Mouse (Mus musculus) forebrain, embryonic 16.5 days (tissue): ENCODE measurements around the gene Retreg3. TPM values are rescaled to one million over a fixed set of nuclear protein-coding genes. Genes with fewer than 3 reads are reported as not detected.
A peak's percentile ranks its signal among the peaks of the same experiment; 100 is the strongest.

Source experiments
- ATAC-seq: fragments of 200-750 bp; cut with Nextera tagmentation; 2 replicates; pipeline ENCODE4 v1.8.0; 2017; ENCODE audit warnings: mild to moderate bottlenecking, moderate library complexity
- H3K27ac ChIP-seq: fragments of 300-500 bp; sonication (generic); 2 replicates; pipeline ENCODE4 v1.5.1; 2014; ENCODE audit warnings: low read length, control low read depth
- H3K27me3 ChIP-seq: fragments of 300-500 bp; sonication (generic); replicated peaks from 2 replicates; pipeline ENCODE4 v1.6.1; 2014; ENCODE audit warnings: low read length; ENCODE audit not compliant: control insufficient read depth, insufficient read depth
- H3K36me3 ChIP-seq: fragments of 300-500 bp; sonication (generic); 2 replicates; pipeline ENCODE4 v1.6.1; 2014; ENCODE audit not compliant: control insufficient read depth, insufficient read depth
- H3K4me1 ChIP-seq: fragments of 300-500 bp; sonication (generic); replicated peaks from 2 replicates; pipeline ENCODE4 v1.6.1; 2014; ENCODE audit warnings: low read length; ENCODE audit not compliant: control insufficient read depth, insufficient read depth
- H3K4me2 ChIP-seq: fragments of 300-500 bp; sonication (generic); 2 replicates; pipeline ENCODE4 v1.6.1; 2014; ENCODE audit warnings: mild to moderate bottlenecking, low read length, control low read depth
- H3K4me3 ChIP-seq: fragments of 300-500 bp; sonication (generic); replicated peaks from 2 replicates; pipeline ENCODE4 v1.5.1; 2014; ENCODE audit warnings: mild to moderate bottlenecking, low read length, control low read depth
- H3K9ac ChIP-seq: fragments of 300-500 bp; sonication (generic); replicated peaks from 2 replicates; pipeline ENCODE4 v1.6.1; 2014; ENCODE audit warnings: low read depth, low read length, control low read depth
- H3K9me3 ChIP-seq: fragments of 300-500 bp; sonication (generic); 2 replicates; pipeline ENCODE4 v1.6.1; 2016; ENCODE audit warnings: low read length; ENCODE audit not compliant: control insufficient read depth
- WGBS: fragments of 180-500 bp; shearing (Covaris S2); extraction: QIAGEN DNeasy Blood & Tissue Kit; methylation state at CpG from one replicate; pipeline ENCODE4 v1.1.7; 2014; 5-methylcytosine and 5-hydroxymethylcytosine counted together
- polyA plus RNA-seq: library from polyadenylated mRNA; unstranded; fragments of >200 nt; fragmentation: Nextera tagmentation; extraction: Ambion mirVana; gene quantifications from 2 replicates; pipeline ENCODE4 v1.2.1, GENCODE M21; 2015

The Retreg3 gene
- polyA plus RNA-seq, 1 experiment from 2014 or later = 25.2 TPM

DNA sequence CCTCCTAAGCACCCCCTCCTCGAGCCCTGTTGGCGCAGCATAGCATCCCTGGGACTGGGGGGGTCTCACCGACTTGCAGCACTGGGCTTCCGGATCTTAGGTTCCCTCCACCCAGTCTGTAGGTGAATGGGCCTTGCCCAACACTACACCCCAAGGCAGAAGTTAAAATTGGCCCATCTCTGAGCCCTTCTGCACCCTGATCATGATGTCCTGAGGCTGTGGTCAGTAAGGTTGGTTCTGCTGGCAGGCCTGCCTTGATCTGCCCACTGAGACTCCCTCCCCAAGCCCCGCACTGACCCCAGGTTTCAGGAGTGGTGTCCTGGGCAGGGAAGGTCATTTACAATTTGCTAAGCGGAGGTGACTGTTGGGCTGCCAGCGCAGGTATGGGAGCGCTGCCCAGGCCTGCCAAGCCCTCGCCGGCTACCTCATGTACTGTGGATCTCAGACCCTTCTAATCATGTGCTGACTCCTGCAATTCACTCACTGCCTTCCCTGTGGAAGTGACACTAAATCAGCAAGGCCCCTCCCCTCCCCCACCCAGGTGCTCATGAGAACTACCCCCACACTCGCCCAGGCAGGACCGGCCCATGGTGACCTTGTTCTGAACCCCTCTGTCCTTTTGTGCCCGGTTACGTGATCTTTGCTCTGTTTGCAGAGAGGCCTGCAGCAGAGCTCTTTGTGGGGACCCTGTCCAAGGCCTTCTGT lies 56.6 kb downstream of the Retreg3 start:
- Histone ChIP-seq H3K4me3 (no peak overlapping the region), H3K9ac (no peak overlapping the region), H3K27me3 (no peaks in the 10 kb centered on the region), H3K27ac (no peak overlapping the region), H3K36me3 (peaks cover 10% of the 10 kb centered on the region), H3K4me2 (no peak overlapping the region), H3K4me1 (peaks cover 11% of the 10 kb centered on the region), H3K9me3 (no peaks in the 10 kb centered on the region)
- WGBS = 82% methylated on average over 14 of the region's 14 CpGs
- no peak for ATAC-seq

DNA sequence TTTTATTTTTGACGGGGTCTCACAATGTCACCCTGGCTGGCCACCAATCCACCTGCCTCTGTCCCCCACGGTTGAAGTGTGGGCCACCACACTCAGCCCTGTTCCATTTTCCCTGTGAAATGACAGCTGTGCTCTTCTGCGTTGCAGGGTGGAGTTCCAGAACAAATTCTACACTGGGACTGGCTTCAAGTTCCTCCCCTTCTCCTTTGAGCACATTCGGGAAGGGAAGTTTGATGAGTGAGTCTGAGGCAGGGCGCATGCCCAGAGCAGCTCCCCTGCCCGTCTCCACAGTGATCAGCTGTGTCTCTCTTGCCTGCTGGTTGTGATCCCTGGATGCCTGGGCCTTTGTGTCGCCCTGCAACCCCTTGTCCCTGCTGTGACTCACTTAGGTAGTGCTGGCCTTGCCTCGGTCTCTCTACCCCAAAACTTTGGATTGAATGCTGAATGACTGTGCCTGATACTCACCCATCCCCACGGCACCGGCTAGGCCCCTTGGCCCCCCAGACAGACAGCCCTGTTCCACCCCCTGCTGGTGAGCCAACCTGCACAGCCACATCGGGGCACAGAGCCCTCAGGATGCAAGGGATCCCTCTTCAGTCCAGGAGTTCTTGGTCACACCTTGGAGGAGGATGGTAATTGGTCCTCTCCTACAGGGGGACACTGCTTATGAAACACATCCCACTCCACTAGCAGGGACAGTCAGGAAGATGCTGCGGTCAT lies 57.4 kb downstream of the Retreg3 start:
- ATAC-seq = no peak

DNA sequence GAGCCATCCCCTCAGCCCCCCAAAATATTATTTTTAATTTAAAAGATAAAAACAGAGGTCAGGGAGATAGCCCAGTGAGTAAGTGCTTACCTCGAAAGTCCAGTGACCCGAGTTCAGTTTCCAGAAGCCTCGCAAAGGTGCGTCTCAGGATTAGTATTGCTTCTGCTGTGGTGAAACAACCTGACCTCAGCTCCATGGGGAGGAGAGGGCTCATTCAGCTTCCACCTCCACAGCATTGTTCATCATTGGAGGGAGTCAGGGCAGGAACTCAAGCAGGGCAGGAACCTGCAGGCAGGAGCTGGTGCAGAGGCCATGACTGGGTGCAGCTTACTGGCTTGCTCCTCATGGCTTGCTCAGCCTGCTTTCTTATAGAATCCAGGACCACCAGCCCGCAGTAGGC lies 58.6 kb downstream of the Retreg3 start:
- 86% methylated on average over 5 of the region's 5 CpGs for WGBS
- peaks cover 10% of the 10 kb centered on the region for H3K36me3 ChIP-seq

More for the DNA sequence above, 57.4 kb downstream of the Retreg3 start:
- WGBS = 77% methylated on average over 12 of the region's 12 CpGs
- Histone ChIP-seq H3K27ac (no peak overlapping the region), H3K9ac (no peak overlapping the region), H3K9me3 (no peaks in the 10 kb centered on the region), H3K4me1 (peaks cover 11% of the 10 kb centered on the region), H3K36me3 (peaks cover 10% of the 10 kb centered on the region), H3K4me3 (no peak overlapping the region), H3K4me2 (no peak overlapping the region), H3K27me3 (no peaks in the 10 kb centered on the region)

DNA sequence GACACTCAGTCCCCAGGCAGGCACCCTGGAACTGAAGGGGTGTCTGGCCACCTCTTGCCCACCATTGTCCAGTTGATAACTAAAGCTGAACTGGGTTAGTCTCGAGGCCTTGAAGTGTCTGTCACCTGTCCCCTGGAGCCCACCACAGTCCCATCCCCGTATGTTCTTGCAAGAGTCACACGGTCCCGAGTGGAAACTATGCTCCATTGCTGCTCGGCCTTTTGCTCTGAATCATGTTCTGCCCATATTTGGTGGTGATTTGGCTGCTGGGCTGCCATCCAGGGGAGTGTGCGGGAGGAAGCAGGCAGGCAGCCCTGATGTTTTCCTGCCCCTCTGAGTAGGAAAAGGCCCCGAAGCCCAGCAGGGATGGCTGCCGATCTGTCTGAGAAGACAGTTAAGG lies 59.6 kb downstream of the Retreg3 start:
- ATAC-seq = no peak
- 78% methylated on average over 8 of the region's 8 CpGs for WGBS
- Histone ChIP-seq H3K4me2 (no peak overlapping the region), H3K27me3 (no peaks in the 10 kb centered on the region), H3K4me3 (no peak overlapping the region), H3K36me3 (peaks cover 13% of the 10 kb centered on the region), H3K27ac (peak overlapping the region; percentile 24; the same call in 1 of the 2 replicates), H3K4me1 (peaks cover 3% of the 10 kb centered on the region; the same call in 1 of the 2 replicates), H3K9me3 (no peaks in the 10 kb centered on the region), H3K9ac (no peak overlapping the region)

More for the DNA sequence above, 58.6 kb downstream of the Retreg3 start:
- Histone ChIP-seq H3K9ac (no peak overlapping the region), H3K27ac (no peak overlapping the region), H3K4me3 (no peak overlapping the region), H3K4me2 (no peak overlapping the region), H3K4me1 (peaks cover 3% of the 10 kb centered on the region; the same call in 1 of the 2 replicates), H3K9me3 (no peaks in the 10 kb centered on the region), H3K27me3 (no peaks in the 10 kb centered on the region)
- ATAC-seq = no peak

DNA sequence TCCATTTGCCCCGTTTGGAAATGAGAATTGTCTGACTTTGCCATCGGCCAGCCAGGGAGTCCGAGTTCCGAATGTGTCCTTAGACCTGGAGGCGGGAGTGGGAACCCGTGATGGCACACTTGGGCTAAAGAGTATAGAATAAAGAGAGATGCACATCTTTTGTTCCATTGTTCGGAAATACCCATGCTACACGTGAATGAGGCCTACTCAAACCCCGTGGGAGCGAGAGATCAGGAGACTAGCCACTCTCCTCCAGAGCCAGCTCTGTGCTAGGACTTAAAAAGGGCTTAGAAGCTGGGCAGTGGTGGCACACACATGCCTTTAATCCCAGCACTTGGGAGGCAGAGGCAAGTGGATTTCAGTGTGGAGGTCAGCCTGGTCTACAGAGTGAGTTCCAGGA lies 60.2 kb downstream of the Retreg3 start:
- H3K9me3 ChIP-seq = no peaks in the 10 kb centered on the region
- no peak overlapping the region for H3K9ac ChIP-seq
- H3K36me3 ChIP-seq = peaks cover 17% of the 10 kb centered on the region
- H3K27ac ChIP-seq = no peak overlapping the region; the same call in none of the 2 replicates
- peaks cover 3% of the 10 kb centered on the region; the same call in 1 of the 2 replicates for H3K4me1 ChIP-seq
- 77% methylated on average over 10 of the region's 10 CpGs for WGBS
- no peaks in the 10 kb centered on the region for H3K27me3 ChIP-seq
- H3K4me2 ChIP-seq = no peak overlapping the region
- no peak for ATAC-seq
- H3K4me3 ChIP-seq = no peak overlapping the region

DNA sequence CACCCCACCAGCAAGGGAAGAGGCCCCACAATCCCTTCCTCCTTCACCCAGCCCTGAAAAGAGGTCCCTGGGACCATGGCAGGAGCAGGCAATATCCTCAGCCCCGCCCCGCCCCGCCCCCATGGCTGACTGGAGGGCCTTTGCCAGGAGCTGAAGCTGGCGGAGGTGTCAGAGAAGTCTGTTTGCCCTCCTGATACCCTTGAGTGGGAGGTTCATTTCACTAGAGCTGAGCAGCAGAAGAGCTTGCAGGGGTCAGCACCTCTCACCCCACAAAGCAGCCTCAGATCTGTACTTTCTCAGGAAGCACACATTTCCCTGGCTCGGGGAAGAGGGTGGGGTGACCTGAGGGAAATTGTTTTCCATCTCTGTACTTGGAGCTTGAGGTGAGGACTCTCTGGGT lies 61.0 kb downstream of the Retreg3 start:
- Histone ChIP-seq H3K36me3 (peaks cover 20% of the 10 kb centered on the region), H3K27me3 (no peaks in the 10 kb centered on the region), H3K9me3 (no peaks in the 10 kb centered on the region), H3K4me2 (no peak overlapping the region), H3K9ac (no peak overlapping the region), H3K4me1 (peaks cover 3% of the 10 kb centered on the region; the same call in 1 of the 2 replicates), H3K27ac (no peak overlapping the region), H3K4me3 (no peak overlapping the region)
- ATAC-seq = no peak
- WGBS = 83% methylated on average over 5 of the region's 5 CpGs

DNA sequence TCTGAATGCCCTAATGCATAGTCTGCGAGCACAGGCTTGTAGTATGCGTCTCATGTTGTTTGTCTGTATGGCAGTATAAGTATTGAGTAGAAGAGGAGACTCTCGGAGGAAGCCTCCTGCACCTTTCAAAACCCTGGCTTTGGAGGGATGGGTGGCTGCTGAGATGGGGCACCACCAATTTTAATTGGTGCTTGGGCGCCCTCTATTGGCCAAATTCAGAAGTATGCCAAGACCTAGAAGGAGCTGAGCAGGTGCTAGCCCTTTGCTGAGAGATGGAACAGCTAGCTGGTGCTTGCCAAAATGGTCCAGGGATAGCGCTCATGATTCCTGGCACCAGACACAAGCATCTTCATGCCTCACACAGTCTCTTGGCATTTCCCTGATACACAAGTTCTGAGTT lies 61.8 kb downstream of the Retreg3 start:
- no peak overlapping the region for H3K27ac ChIP-seq
- no peak overlapping the region for H3K4me2 ChIP-seq
- H3K4me3 ChIP-seq = no peak overlapping the region
- H3K9ac ChIP-seq = no peak overlapping the region
- ATAC-seq = peak; percentile 31; the same call in 1 of the 2 replicates
- H3K36me3 ChIP-seq = peaks cover 24% of the 10 kb centered on the region
- no peaks in the 10 kb centered on the region for H3K9me3 ChIP-seq
- WGBS = 31% methylated on average over 5 of the region's 5 CpGs
- H3K4me1 ChIP-seq = no peaks in the 10 kb centered on the region
- no peaks in the 10 kb centered on the region for H3K27me3 ChIP-seq

DNA sequence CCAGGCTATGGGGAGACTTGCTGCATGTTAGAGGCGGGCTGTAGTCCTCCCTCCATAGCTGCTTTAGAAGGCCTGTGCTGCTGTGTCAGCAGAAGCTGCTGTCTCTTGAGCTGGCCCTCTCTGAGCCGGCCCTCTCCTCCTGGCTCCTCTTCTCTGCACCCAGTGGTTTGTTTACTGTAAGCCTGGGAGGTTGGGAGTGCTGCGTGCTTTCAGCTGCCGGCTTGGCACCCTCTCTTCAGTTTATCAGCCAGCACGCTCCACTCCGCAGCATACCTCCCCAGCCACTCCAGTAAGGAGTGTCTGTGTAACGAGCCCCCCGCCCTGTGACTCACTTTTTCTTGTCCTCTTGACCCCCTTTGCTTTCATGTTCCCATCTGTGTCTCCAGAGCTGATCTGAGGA lies 62.8 kb downstream of the Retreg3 start:
- Histone ChIP-seq H3K4me2 (no peak overlapping the region), H3K27ac (no peak overlapping the region), H3K27me3 (no peaks in the 10 kb centered on the region), H3K4me3 (no peak overlapping the region), H3K9ac (no peak overlapping the region), H3K36me3 (peaks cover 20% of the 10 kb centered on the region), H3K4me1 (no peaks in the 10 kb centered on the region), H3K9me3 (no peaks in the 10 kb centered on the region)
- 55% methylated on average over 8 of the region's 8 CpGs for WGBS
- no peak for ATAC-seq

DNA sequence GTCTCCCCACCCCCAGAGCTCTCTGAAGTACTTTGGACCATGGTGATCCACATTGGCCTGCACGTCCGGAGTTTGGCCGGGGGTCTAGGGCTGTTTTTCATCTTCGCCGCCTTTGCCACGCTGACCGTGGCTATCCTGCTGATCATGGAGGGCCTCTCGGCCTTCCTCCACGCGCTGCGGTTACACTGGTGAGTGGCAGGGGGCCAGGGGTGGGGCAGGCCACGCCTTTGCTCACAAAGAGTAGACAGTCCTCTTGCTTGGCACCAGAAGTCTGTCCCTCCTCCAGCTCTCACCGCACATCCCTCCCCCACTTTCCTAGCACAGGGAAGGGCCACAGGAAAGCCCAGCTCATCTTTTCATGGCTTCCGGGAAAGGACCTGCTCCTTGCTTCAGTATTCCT lies 64.3 kb downstream of the Retreg3 start:
- H3K4me2 ChIP-seq = no peak overlapping the region
- no peak overlapping the region for H3K9ac ChIP-seq
- no peak overlapping the region for H3K4me3 ChIP-seq
- H3K27me3 ChIP-seq = no peaks in the 10 kb centered on the region
- H3K36me3 ChIP-seq = peaks cover 20% of the 10 kb centered on the region
- no peaks in the 10 kb centered on the region for H3K9me3 ChIP-seq
- WGBS = 86% methylated on average over 14 of the region's 14 CpGs
- no peak for ATAC-seq
- no peak overlapping the region for H3K27ac ChIP-seq
- H3K4me1 ChIP-seq = no peaks in the 10 kb centered on the region
